Mouse (Mus musculus): ENCODE results near the gene Krtap4-2.

GRCm38 (mm10) chr11:99640926-99641325 is 6.0 kb upstream of the Krtap4-2 start:
- TF ChIP-seq CTCF (IDR thresholded peaks at IDR 0.05; ENCODE audit: low read depth, low read length) (no peak), POLR2A (IDR thresholded peaks at IDR 0.05; ENCODE audit: extremely low read depth, insufficient read depth, low read length) (no peak)

Data from liver, adult 2 months (tissue).